Mouse (Mus musculus) inflammation-experienced regulatory T-cells, adult 6 months (primary cell): ENCODE results near the gene Ddx42. TPM values are rescaled to one million over a fixed set of nuclear protein-coding genes. Genes with fewer than 3 reads are reported as not detected.
"Not testable (repeated sequence)": the region's sequence is repeated elsewhere in the genome, so short reads cannot be mapped to it uniquely, and the experiment has no call there.

Experiments used
- ATAC-seq: one replicate; pipeline ENCODE4 v1.8.0; 2017
- polyA plus RNA-seq, 3 experiments: library from polyadenylated mRNA; unstranded; fragments of 100-300 nt; shearing (Covaris generic); gene quantifications; one replicate each; pipeline ENCODE4 v1.2.1; 2017

Ddx42 gene
- polyA plus RNA-seq = 10 to 100 TPM; 55.6 to 92.5 (median 83.3) TPM

- ATAC-seq = peak; percentile 70
These were observed at the start of gene Ddx42 for GRCm38 (mm10) chr11:106216730-106217490. Gene Ddx42, plus strand, starts transcription at chr11:106216926.

DNA sequence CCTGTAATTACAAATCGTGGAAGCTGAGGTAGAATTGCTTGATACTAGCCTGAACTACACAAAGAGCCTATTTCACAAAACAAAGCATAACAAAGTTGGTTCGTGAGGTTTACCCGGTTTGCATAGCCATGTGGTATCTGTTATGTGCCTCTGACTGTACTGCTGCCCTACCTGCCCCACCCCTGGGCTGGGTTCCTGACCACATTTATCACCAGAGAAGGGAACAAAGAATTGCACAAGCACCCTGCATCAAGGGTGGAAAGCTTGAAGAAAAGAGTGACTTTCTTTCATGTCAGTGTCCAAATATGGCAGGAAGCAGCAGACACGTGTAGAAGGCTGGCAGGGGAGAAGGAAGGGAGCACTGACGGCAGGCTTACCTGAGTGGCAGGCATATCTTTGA, 49.3 kb upstream of the Ddx42 start:
- ATAC-seq = peak; percentile 87

- ATAC-seq = peak; percentile 55
These were observed 45.9 kb upstream of the Ddx42 start for GRCm38 (mm10) chr11:106170807-106171206.

GRCm38 (mm10) chr11:106173228-106173627, 43.5 kb upstream of the Ddx42 start:
- no peak for ATAC-seq

DNA sequence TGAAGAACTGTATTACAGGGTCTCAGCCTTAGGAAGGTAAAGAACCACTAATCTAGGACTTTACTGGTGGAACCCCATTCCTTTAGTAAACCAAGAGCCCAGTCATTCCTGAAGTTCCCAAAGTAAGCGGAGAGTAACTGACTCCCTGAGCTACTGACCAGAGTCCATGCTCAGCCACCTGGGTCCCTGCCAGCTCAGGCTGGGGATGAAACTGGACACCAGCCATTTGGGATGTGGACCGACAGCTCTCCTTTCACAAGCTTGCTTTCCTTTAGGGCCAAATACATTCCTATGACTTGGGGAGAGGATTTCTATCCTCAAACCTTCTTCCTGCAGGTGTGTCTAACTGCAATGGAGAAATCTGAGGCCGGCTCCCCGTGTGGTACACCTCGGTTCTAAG, 42.4 kb upstream of the Ddx42 start:
- ATAC-seq = no peak

DNA sequence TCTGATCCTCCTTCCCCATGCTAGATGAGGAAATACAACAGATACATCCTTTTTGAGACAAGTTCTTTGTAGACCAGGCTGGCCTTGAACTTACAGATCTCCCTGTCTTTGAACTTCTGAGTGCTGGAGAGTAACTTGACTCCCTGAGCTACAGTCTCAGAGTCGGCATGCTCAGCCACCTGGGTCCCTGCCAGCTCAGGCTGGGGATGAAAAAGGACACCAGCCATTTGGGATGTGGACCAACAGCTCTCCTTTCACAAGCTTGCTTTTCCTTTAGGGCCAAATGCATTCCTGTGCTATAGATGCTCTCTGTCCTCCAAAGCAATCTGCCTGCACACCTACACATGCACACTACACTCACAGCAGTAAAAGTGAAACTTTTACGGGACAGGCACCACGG, 41.6 kb upstream of the Ddx42 start:
- ATAC-seq = no peak

GRCm38 (mm10) chr11:106176372-106176771, 40.4 kb upstream of the Ddx42 start:
- no peak for ATAC-seq

GRCm38 (mm10) chr11:106178036-106178782, 38.5 kb upstream of the Ddx42 start:
- ATAC-seq = no peak

DNA sequence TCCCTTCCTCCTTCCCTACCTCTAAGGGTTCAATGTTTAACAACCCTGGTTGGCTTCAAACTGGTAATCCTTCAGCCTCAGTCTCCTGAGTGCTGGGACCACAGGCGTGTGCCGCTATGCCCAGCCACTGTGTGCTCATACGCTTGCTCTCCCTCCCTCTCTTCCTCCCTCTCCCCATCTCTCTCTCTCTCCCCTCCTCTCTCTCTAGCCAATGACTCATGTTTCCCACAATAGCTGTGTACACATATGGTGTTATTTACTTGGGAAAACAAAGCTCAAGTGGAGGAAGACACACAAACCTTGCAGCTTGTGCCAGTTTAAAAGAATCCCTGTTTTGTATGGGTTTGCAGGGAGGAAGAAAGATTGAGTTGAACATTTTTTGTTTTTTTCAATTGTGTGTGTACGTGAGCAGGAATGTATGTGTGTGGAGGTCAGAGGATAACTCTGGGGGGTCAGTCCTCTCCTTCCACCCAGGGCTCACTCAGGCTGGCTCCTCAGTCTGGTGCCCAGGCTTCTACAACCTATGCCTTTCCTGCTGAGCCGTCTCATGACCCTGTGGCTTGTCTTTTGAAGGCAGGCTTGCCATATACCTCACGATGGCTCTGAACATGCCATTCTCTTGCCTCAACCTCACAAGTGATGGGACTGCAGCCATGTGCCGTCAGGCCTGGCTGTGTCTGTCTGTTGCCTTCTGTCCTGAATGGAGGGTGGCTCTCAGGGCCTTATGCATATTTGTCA, 36.8 kb upstream of the Ddx42 start:
- ATAC-seq = no peak

GRCm38 (mm10) chr11:106180449-106180801, 36.3 kb upstream of the Ddx42 start:
- no peak for ATAC-seq

- no peak for ATAC-seq
These were observed 29.4 kb upstream of the Ddx42 start for GRCm38 (mm10) chr11:106187326-106187725.

- ATAC-seq = no peak
These were observed 25.0 kb upstream of the Ddx42 start for GRCm38 (mm10) chr11:106191716-106192115.

- no peak for ATAC-seq
These were observed 24.5 kb upstream of the Ddx42 start for GRCm38 (mm10) chr11:106192241-106192640.

DNA sequence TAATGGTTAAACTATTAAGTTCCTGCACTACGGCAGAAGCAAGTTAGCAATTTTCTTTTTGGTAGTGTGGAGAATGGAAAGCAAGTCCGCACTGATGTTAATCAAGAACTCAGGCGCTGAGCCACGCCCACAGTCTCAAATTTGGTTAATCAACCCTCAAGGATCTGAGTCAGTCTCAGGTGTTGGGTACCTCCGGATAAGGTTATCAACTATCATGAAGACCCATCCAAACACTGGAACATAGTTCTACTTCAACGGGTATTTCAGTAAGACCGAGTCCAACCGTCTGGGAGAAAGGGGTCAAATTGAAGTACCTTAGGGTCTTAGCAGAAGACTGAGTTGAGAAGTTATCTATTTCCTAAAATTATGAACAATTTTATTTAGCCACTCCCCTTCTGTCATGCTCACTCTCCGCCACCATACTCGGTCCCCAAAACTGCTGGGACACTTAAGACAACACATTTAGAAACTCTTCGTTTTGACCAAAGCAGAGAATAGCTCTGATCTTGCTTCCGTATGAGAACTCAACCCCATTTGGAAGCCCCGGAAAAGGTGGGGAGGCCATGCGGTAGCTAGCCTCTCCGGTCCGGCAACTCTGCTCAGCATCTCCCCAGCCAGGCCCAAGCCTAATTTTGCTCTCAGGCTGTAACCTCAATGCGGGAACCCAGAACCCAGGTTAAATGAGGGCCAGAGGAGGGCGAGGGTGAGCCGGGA, 23.9 kb upstream of the Ddx42 start:
- peak; percentile 30 for ATAC-seq

DNA sequence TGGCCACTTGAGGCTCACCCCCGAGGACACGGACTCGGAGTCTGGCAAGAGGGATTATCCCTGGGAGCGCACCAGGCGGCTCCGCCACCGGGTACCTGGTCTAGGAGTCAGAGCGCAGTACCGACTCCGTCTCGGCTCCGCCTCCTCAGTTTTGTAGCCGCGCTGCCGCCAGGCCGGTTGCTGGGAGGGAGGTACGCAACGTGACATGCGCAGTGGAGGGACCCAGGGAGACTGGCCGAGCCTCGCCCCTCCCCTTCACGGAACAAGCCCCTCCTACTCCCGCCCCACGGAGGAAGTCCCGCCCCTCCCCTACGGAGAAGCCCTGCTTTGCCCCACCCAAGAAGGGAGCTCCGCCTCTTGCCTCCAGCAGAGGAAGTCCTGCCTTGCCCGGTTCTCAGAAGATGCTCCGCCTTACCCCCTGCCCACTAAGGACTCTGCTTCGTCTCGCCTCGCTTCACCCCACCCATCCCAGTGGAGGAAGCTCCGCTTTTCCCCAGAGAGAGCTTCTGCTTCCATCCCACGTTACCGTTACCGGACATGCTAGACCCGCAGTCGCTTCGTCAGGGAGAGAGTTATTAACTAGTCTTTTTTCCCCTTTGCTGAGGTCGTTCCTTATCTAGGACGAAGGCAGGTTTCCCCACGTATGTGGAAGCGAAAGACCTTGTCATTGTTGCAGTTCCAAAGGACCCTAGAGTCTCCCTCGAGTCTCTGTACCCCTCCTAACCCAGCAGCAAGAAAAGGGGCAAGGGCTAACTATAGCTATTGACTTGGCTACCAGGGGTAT, 23.2 kb upstream of the Ddx42 start:
- ATAC-seq = peak; percentile 91

GRCm38 (mm10) chr11:106194155-106194541, 22.6 kb upstream of the Ddx42 start:
- no peak for ATAC-seq

GRCm38 (mm10) chr11:106194891-106195290, 21.8 kb upstream of the Ddx42 start:
- no peak for ATAC-seq

DNA sequence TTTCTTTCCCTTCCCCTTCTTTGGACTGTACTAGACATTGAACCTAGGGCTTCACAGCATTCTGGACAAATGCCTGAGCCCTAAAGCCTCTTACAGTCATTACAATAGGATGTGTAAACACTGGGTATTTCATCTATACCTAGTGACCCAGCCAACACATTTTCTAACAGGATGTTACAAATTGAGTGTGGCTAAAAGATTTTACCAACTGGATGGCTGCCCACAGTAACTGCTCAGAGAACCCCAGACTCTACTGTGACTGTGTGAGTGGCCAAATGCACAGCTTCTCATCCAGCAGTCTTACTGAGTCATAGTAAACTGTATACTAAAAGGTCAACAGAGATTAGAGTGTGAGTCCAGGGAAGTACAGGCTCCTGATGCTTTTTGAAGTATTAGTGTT, 21.4 kb upstream of the Ddx42 start:
- ATAC-seq = no peak

DNA sequence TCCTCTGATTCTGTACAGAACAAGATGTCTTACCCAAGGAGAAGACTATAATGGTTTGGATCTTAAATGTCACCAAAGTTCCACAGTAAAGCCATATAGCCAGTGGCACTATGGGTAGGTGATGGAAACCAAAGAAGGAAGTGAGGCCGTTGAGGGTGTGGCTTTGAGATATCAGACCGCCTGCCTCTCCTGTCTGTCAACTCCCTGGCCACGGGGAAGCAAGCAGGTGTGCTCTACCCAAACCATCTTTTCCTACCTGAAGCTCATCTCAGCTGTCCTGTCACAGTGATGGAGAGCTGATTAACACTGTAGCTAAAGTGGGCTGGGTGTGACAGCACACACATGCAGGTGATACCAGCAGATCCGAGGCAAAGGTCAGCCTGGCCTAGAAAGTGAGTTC, 18.4 kb upstream of the Ddx42 start:
- no peak for ATAC-seq

DNA sequence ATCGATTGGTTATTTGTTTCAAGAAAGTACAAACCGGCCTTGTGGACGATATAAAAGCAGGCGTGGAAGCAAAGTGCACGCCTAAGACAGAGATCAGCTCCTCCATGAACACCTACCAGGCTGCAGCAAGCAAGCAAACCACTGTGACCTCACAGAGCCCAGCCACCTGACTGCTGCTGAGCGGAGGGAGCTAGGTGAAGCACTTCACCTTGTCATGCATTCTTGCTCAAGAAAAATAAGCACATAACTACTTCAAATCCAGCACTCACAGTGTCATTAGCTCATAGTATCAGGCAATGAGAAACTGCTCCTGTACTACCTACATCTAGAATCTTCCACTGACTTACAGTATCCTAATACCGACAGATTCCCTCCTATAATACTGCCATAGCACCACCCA, 16.7 kb upstream of the Ddx42 start:
- not testable (repeated sequence) for ATAC-seq

- ATAC-seq = peak; percentile 60
These were observed 16.0 kb upstream of the Ddx42 start for GRCm38 (mm10) chr11:106200756-106201155.
